Mouse (Mus musculus): ENCODE data around the gene Bcl6. TPM values are rescaled to one million over a fixed set of nuclear protein-coding genes. Genes with fewer than 3 reads are reported as not detected.

Gene Bcl6
- total RNA-seq, 2 experiments from 2014 or later: 22.1 to 31.7 TPM

DNA sequence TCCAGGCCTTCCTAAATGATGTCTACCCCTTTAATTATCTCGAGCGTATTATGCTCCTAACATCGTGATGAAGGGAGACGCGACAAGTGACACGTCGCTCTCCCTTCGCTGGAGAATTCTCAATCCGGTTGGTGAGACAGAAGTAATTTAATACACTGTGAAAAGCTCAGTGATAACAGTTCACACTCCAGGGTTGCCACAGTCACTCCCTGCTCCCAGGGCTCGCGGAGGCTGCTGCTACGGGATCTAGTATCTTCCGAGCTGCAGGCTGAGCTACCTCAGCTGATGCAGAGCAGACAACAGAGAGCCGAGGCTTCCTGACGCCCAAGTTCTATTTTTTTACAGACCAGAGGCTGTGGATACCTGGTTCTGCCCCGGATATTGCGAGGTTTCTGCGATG is 57.4 kb downstream of the Bcl6 start:
- no peak for ATAC-seq (ENCODE audit: poor library complexity, severe bottlenecking)

DNA sequence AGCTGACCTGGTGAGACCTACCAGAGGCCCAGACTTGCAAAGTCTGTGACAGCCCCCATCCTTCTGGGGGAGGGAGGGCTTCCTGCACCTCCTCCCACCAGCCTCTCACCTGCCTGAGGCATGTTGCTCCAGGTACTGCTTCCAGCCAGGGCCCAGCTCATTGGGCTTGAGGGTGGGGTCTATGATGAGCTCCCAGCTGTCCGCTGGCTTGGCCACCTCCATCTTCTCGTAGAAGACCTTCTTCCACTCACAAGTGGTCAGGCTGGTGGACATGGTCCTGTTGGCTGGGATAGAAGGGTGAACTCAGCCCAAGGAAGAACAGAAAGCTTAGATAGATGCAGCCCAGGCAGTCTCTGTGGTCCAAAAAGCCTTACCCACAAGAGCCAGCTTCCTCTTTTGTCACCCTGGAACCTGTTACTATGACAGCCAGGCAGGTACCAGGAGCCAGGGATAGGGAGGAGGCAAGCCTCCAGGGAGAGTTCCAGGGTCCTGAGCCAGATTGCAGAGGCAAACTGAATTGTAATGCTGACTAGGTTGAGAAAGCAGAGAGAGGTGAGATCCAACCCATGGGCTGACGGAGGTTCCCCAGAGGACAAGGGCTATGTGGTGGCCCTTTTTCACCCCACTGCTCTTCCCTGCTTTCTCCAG is 58.1 kb downstream of the Bcl6 start:
- ATAC-seq (ENCODE audit: poor library complexity, severe bottlenecking): no peak

DNA sequence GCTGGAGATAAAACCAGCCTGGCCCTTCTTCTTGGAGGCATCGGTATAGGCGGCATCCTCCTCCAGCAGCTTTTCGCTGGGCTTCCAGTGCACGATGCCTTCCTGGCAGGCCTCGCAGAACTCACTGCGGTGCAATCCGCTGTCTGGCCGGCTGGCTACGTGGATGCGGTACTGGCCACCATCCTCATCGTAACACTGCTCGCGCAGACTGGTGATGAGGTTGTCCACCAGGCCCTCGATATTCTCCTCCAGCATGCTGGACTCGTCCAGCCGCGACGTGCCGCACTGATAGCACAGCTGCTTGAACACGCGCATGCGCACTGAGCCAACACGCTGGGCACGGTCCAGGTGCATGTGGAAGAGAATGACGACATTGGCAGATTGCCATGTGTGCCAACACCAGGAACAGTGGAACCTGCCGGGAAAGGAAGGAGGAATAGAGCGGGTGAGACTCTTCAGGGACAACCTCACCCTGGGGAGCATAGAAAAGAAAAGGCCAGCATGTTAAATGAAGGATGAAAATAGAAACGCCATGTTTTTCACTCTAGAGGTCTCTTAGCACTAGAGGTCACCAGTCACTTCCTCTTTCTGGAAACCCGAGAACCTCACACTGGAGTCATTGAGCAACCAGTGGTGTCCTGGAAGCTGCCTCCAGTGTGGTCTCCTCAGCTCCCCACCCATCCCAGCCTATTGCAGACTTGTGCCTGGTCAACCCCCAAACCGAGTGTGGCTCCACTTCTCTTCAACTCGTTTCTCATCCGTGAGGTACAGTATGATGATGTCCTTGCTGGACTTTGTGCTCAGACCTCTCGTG is 61.1 kb downstream of the Bcl6 start:
- ATAC-seq (ENCODE audit: poor library complexity, severe bottlenecking): peak; percentile 90

DNA sequence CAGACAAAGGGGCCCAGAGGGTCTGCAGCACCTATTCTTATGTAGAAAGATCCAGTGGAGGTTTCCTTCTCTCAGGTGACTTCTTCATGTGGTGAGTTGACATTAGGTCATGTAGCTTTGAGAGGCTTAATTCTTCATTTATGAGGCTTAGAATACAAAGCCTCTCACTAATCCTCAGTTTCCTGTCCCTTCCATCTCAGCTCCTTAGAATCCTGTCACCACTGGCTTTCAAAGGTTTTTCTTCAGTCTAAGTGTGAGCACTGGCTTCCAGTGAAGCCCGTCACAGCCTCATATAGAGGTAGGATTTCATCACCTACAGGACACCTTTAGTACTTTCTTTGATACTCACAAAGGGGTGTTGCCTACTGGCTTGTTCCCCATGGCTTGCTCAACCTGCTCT is 65.7 kb downstream of the Bcl6 start:
- no peak for ATAC-seq (ENCODE audit: poor library complexity, severe bottlenecking)

DNA sequence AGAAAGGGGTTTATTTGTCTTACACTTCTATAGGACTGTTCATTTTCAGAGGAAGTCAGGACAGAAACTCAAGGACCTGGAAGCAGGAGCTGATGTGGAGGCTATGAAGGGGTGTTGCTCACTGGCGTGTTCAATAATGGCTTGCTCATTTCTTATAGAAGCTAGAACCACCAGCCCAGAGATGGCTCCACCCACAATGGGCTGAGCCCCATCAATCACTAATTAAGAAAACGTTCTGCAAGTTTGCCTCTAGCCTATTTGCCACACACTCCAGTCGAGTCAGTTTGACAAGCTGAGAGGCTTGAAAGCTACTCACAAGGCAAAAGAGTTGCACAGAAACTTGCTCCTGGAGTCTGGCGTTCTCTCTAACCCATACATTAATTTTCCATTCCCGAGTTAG is 67.0 kb downstream of the Bcl6 start:
- no peak for ATAC-seq (ENCODE audit: poor library complexity, severe bottlenecking)

DNA sequence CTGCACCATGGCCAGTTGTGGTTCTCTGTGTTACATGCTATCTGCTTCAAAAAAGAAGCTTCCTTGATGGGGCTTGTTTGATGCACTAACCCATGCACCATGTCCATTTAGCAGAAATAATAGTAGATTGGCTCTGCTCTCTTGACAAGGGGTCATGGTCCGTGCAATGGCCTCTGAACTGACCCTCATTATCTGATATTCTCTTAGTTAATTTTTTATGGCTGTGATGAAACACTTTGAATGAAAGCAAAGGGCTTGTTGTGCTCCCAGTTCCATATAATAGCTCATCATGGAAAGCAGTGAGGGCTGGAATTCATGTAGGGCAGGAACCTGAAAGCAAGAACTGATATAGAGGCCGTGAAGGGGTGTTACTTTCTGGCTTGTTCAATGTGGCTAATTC is 69.2 kb downstream of the Bcl6 start:
- no peak for ATAC-seq (ENCODE audit: poor library complexity, severe bottlenecking)

Other genes with a start within 250 kb of the Bcl6 start
- not detected in 2 replicates for gene Sst, start 97.9 kb downstream of the Bcl6 start, total RNA-seq (2015)
- gene Sst, start 97.9 kb downstream of the Bcl6 start, total RNA-seq (2017): not detected in 2 replicates
- not detected in 2 replicates for gene Rtp2, start 56.5 kb downstream of the Bcl6 start, total RNA-seq (2015)
- not detected in 2 replicates for gene Rtp2, start 56.5 kb downstream of the Bcl6 start, total RNA-seq (2017)
- gene Gm37419, start 370 bp downstream of the Bcl6 start, total RNA-seq (2015): not detected in 2 replicates
- gene Gm37419, start 370 bp downstream of the Bcl6 start, total RNA-seq (2017): not detected in 2 replicates